Mouse (Mus musculus) spleen, postnatal 10 days (tissue): Measurements from ENCODE around the gene Tnik.

Experiments used
- DNase-seq, 2 experiments: peaks; one replicate each; pipeline ENCODE4 v3.0.0; 2021 to 2022; ENCODE audit warnings: low spot score in 2 of 2

Gene Tnik

GRCm38 (mm10) chr3:28401335-28401734, 138.3 kb downstream of the Tnik start:
- no peak for DNase-seq

GRCm38 (mm10) chr3:28402221-28402620, 139.2 kb downstream of the Tnik start:
- no peak for DNase-seq

- no peak for DNase-seq
Observed at GRCm38 (mm10) chr3:28405391-28405790, 142.4 kb downstream of the Tnik start.

GRCm38 (mm10) chr3:28408859-28409459, 145.9 kb downstream of the Tnik start:
- peak in 1 of 2 experiments; percentile 15 for DNase-seq

GRCm38 (mm10) chr3:28410269-28410668, 147.3 kb downstream of the Tnik start:
- no peak for DNase-seq

GRCm38 (mm10) chr3:28415986-28416385, 153.0 kb downstream of the Tnik start:
- DNase-seq, result no peak

GRCm38 (mm10) chr3:28417091-28417715, 154.2 kb downstream of the Tnik start:
- no peak for DNase-seq

GRCm38 (mm10) chr3:28420194-28420593, 157.2 kb downstream of the Tnik start:
- DNase-seq, result no peak

- DNase-seq, result no peak
Observed at GRCm38 (mm10) chr3:28420698-28421097, 157.7 kb downstream of the Tnik start.

GRCm38 (mm10) chr3:28421798-28422197, 158.8 kb downstream of the Tnik start:
- DNase-seq, result no peak

GRCm38 (mm10) chr3:28422221-28422620, 159.2 kb downstream of the Tnik start:
- DNase-seq, result no peak

- no peak for DNase-seq
Observed at GRCm38 (mm10) chr3:28425911-28426310, 162.9 kb downstream of the Tnik start.

GRCm38 (mm10) chr3:28431459-28431858, 168.4 kb downstream of the Tnik start:
- no peak for DNase-seq

- DNase-seq, result no peak
Observed at GRCm38 (mm10) chr3:28432321-28432720, 169.3 kb downstream of the Tnik start.

GRCm38 (mm10) chr3:28435478-28435877, 172.5 kb downstream of the Tnik start:
- no peak for DNase-seq

GRCm38 (mm10) chr3:28437429-28437828, 174.4 kb downstream of the Tnik start:
- DNase-seq, result no peak

- DNase-seq, result no peak
Observed at GRCm38 (mm10) chr3:28441545-28441944, 178.5 kb downstream of the Tnik start.

GRCm38 (mm10) chr3:28442116-28442515, 179.1 kb downstream of the Tnik start:
- DNase-seq, result no peak

GRCm38 (mm10) chr3:28447950-28448349, 184.9 kb downstream of the Tnik start:
- DNase-seq, result no peak

GRCm38 (mm10) chr3:28453458-28453857, 190.4 kb downstream of the Tnik start:
- no peak for DNase-seq

- DNase-seq, result no peak
Observed at GRCm38 (mm10) chr3:28456842-28457241, 193.8 kb downstream of the Tnik start.

- DNase-seq, result no peak
Observed at GRCm38 (mm10) chr3:28457517-28457916, 194.5 kb downstream of the Tnik start.

GRCm38 (mm10) chr3:28466688-28467087, 203.7 kb downstream of the Tnik start:
- DNase-seq, result no peak
